Comparison of ENCODE assay signal across 16 mouse cellular contexts in genomic region chr13:42992306-42992705, GRCm38 (mm10).
DNase-seq lines count a peak whose midpoint lies in the region; ATAC-seq lines count a peak whose summit lies in the region.
"Had no signal": no experiment of that assay in that cellular context is flagged by ENCODE, and none has a peak within 500 bp of the region (broad histone marks: within the 10 kb centered on the region; RNA-seq: fewer than 3 reads in every experiment).

No protein-coding gene starts in this region.

- 56% methylated on average over 4 of the region's 4 CpGs for WGBS in midbrain, embryonic 12.5 days
- WGBS in midbrain, embryonic 16.5 days: 40% methylated on average over 4 of the region's 4 CpGs
- WGBS in forebrain, embryonic 16.5 days: 21% methylated on average over 4 of the region's 4 CpGs

- H3K4me2 ChIP-seq in midbrain, embryonic 12.5 days (replicated peaks): no peak overlapping the region
- H3K4me2 ChIP-seq in midbrain, embryonic 16.5 days (ENCODE audit: low read length): no peak overlapping the region
- no peak overlapping the region for H3K4me2 ChIP-seq in forebrain, embryonic 16.5 days (ENCODE audit: low read length)
- H3K4me2 ChIP-seq: heart, embryonic 12.5 days; limb, embryonic 15.5 days; neural tube, embryonic 15.5 days had no signal

- 0 out of 2 replicates have a peak, but pooled peaks have one; percentile 52 for ATAC-seq in midbrain, embryonic 12.5 days (ENCODE audit: low FRiP score, low read depth)
- no peak for ATAC-seq in midbrain, embryonic 16.5 days
- peak; percentile 56; the same call in 1 of the 2 replicates for ATAC-seq in forebrain, embryonic 16.5 days

- peak; percentile 11 for DNase-seq in kidney, adult 18-20 months
- DNase-seq in kidney, adult 9 months: no peak
- no peak for DNase-seq in urinary bladder, postnatal 25 days (ENCODE audit: low spot score)
- no peak for DNase-seq in testis, postnatal 14 days (ENCODE audit: low spot score)
- DNase-seq: cerebellum, adult 11-12 months; heart, postnatal 4 days; lung, adult 18-20 months; lung, postnatal 4 days; right cerebral cortex, postnatal 14 days had no signal

- H3K9me3 ChIP-seq in midbrain, embryonic 12.5 days: no peaks in the 10 kb centered on the region
- H3K9me3 ChIP-seq in midbrain, embryonic 16.5 days (replicated peaks; ENCODE audit: control insufficient read depth, low read length, poor library complexity, severe bottlenecking): 0 out of 2 replicates have a peak, but pooled peaks cover 2% of the 10 kb centered on the region
- peaks cover 3% of the 10 kb centered on the region; the same call in 1 of the 2 replicates for H3K9me3 ChIP-seq in forebrain, embryonic 16.5 days (ENCODE audit: control insufficient read depth, low read length)
- H3K9me3 ChIP-seq: limb, embryonic 15.5 days had no signal

- no peak overlapping the region for H3K27ac ChIP-seq in midbrain, embryonic 12.5 days (replicated peaks)
- no peak overlapping the region for H3K27ac ChIP-seq in midbrain, embryonic 16.5 days (ENCODE audit: low read length)
- no peak overlapping the region for H3K27ac ChIP-seq in forebrain, embryonic 16.5 days (ENCODE audit: low read length)
- H3K27ac ChIP-seq: kidney, postnatal 0 days; limb, embryonic 15.5 days; neural tube, embryonic 15.5 days had no signal

- peaks cover 4% of the 10 kb centered on the region; the same call in 1 of the 2 replicates for H3K4me1 ChIP-seq in midbrain, embryonic 12.5 days
- no peaks in the 10 kb centered on the region for H3K4me1 ChIP-seq in midbrain, embryonic 16.5 days (ENCODE audit: control insufficient read depth, insufficient read depth, low read length)
- H3K4me1 ChIP-seq in forebrain, embryonic 16.5 days (replicated peaks; ENCODE audit: control insufficient read depth, insufficient read depth, low read length): peaks cover 16% of the 10 kb centered on the region
- H3K4me1 ChIP-seq: limb, embryonic 15.5 days had no signal

- no peaks in the 10 kb centered on the region for H3K27me3 ChIP-seq in midbrain, embryonic 12.5 days
- no peaks in the 10 kb centered on the region for H3K27me3 ChIP-seq in midbrain, embryonic 16.5 days (ENCODE audit: control insufficient read depth, insufficient read depth, low read depth, low read length)
- no peaks in the 10 kb centered on the region for H3K27me3 ChIP-seq in forebrain, embryonic 16.5 days (replicated peaks; ENCODE audit: control insufficient read depth, insufficient read depth, low read length)
- H3K27me3 ChIP-seq: heart, embryonic 12.5 days; limb, embryonic 15.5 days; neural tube, embryonic 15.5 days had no signal

- H3K9ac ChIP-seq in midbrain, embryonic 12.5 days (replicated peaks): no peak overlapping the region
- no peak overlapping the region for H3K9ac ChIP-seq in midbrain, embryonic 16.5 days (ENCODE audit: low read depth, low read length)
- no peak overlapping the region for H3K9ac ChIP-seq in forebrain, embryonic 16.5 days (replicated peaks; ENCODE audit: low read depth, low read length)
- H3K9ac ChIP-seq: heart, embryonic 12.5 days; limb, embryonic 15.5 days; neural tube, embryonic 15.5 days had no signal

- no peak overlapping the region for H3K4me3 ChIP-seq in midbrain, embryonic 12.5 days
- H3K4me3 ChIP-seq in midbrain, embryonic 16.5 days (ENCODE audit: low read depth, low read length): no peak overlapping the region
- no peak overlapping the region for H3K4me3 ChIP-seq in forebrain, embryonic 16.5 days (replicated peaks; ENCODE audit: low read length)
- H3K4me3 ChIP-seq: heart, embryonic 12.5 days; limb, embryonic 15.5 days; neural tube, embryonic 15.5 days had no signal

- H3K36me3 ChIP-seq in midbrain, embryonic 12.5 days: no peaks in the 10 kb centered on the region
- peaks cover 2% of the 10 kb centered on the region; the same call in 1 of the 2 replicates for H3K36me3 ChIP-seq in midbrain, embryonic 16.5 days (ENCODE audit: control insufficient read depth, insufficient read depth, low read length)
- H3K36me3 ChIP-seq in forebrain, embryonic 16.5 days (ENCODE audit: control insufficient read depth, insufficient read depth): no peaks in the 10 kb centered on the region
- H3K36me3 ChIP-seq: heart, embryonic 12.5 days; limb, embryonic 15.5 days; neural tube, embryonic 15.5 days had no signal
